Mouse (Mus musculus): ENCODE measurements around the gene Gmnn. TPM values are rescaled to one million over a fixed set of nuclear protein-coding genes. Genes with fewer than 3 reads are reported as not detected.

The Gmnn gene
- polyA plus RNA-seq, 1 experiment from 2014 or later, result 135 TPM

DNA sequence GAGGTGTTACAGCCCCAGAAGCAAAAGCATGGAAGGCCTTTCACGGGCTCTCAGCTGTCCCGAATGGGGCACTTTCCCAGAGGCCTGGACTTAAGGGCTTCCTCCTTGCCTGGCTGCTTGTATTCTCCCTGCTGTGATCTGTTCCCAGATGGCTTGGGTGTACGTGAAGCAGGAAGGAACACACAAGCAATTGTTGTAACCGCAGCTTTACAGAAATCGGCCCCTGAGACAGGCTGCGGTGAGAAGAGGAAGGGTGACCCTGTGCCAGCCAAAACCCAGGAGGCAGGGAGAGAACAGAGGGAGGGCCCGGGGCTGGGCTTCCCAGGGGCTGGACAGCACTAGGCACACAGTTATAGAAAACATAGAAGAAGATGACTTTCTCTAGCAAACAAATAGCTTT lies 50.8 kb downstream of the Gmnn start:
- H3K4me1 ChIP-seq (ENCODE audit: insufficient read depth), result peaks cover 2% of the 10 kb centered on the region; the same call in 1 of the 2 replicates
- H3K9ac ChIP-seq, result no peak overlapping the region
- H3K27me3 ChIP-seq (ENCODE audit: insufficient read depth, low read length), result no peaks in the 10 kb centered on the region
- DNase-seq (no peak), ATAC-seq (ENCODE audit: insufficient read depth) (no peak)
- no peaks in the 10 kb centered on the region for H3K9me3 ChIP-seq (ENCODE audit: low read depth, low read length)
- H3K4me3 ChIP-seq (ENCODE audit: low read depth, low read length), result no peak overlapping the region
- H3K36me3 ChIP-seq (ENCODE audit: insufficient read depth), result no peaks in the 10 kb centered on the region
- 58% methylated on average over 7 of the region's 7 CpGs for WGBS
- H3K27ac ChIP-seq (ENCODE audit: low read depth), result no peak overlapping the region
- TF ChIP-seq CTCF (IDR thresholded peaks at IDR 0.05; ENCODE audit: low read depth), result no peak
- H3K4me2 ChIP-seq, result no peak overlapping the region

GRCm38 (mm10) chr13:24709656-24710396 lies 51.9 kb downstream of the Gmnn start:
- Histone ChIP-seq H3K4me2 (no peak overlapping the region), H3K27ac (ENCODE audit: low read depth) (peak overlapping the region; percentile 26), H3K36me3 (ENCODE audit: insufficient read depth) (no peaks in the 10 kb centered on the region), H3K4me3 (ENCODE audit: low read depth, low read length) (no peak overlapping the region), H3K4me1 (ENCODE audit: insufficient read depth) (0 out of 2 replicates have a peak, but pooled peaks cover 2% of the 10 kb centered on the region), H3K27me3 (ENCODE audit: insufficient read depth, low read length) (no peaks in the 10 kb centered on the region), H3K9me3 (ENCODE audit: low read depth, low read length) (no peaks in the 10 kb centered on the region), H3K9ac (no peak overlapping the region)
- DNase-seq (peak; percentile 25), ATAC-seq (ENCODE audit: insufficient read depth) (no peak)
- TF ChIP-seq CTCF (IDR thresholded peaks at IDR 0.05; ENCODE audit: low read depth), result no peak
- WGBS, result 66% methylated on average over 12 of the region's 12 CpGs

- H3K4me1 ChIP-seq (ENCODE audit: insufficient read depth), result no peaks in the 10 kb centered on the region
- H3K9me3 ChIP-seq (ENCODE audit: low read depth, low read length), result no peaks in the 10 kb centered on the region
- 62% methylated on average over 5 of the region's 5 CpGs for WGBS
- no peak for ATAC-seq (ENCODE audit: insufficient read depth)
- H3K36me3 ChIP-seq (ENCODE audit: insufficient read depth), result no peaks in the 10 kb centered on the region
- DNase-seq, result no peak
- H3K4me3 ChIP-seq (ENCODE audit: low read depth, low read length), result no peak overlapping the region
- H3K9ac ChIP-seq, result no peak overlapping the region
- no peak overlapping the region for H3K4me2 ChIP-seq
- no peak for TF ChIP-seq CTCF (IDR thresholded peaks at IDR 0.05; ENCODE audit: low read depth)
- no peaks in the 10 kb centered on the region for H3K27me3 ChIP-seq (ENCODE audit: insufficient read depth, low read length)
- H3K27ac ChIP-seq (ENCODE audit: low read depth), result no peak overlapping the region
Observed at GRCm38 (mm10) chr13:24702128-24702527, 59.6 kb downstream of the Gmnn start.

Other genes with a start within 250 kb of the Gmnn start
- 5.1 and 5.6 TPM in 2 replicates for gene Ripor2, start 179.7 kb downstream of the Gmnn start, polyA plus RNA-seq (2014; fragmentation: Nextera tagmentation; extraction: Ambion mirVana)
- gene Armh2, start 20.7 kb downstream of the Gmnn start, polyA plus RNA-seq (2014; fragmentation: Nextera tagmentation; extraction: Ambion mirVana), result 0.30 TPM in 1 of 2 replicates, not detected in the other
- gene BC005537, start 39.7 kb upstream of the Gmnn start, polyA plus RNA-seq (2014; fragmentation: Nextera tagmentation; extraction: Ambion mirVana), result 26.9 and 32.5 TPM in 2 replicates
- 61.1 and 62.3 TPM in 2 replicates for gene Acot13, start 69.6 kb upstream of the Gmnn start, polyA plus RNA-seq (2014; fragmentation: Nextera tagmentation; extraction: Ambion mirVana)
- gene Tdp2, start 69.8 kb upstream of the Gmnn start, polyA plus RNA-seq (2014; fragmentation: Nextera tagmentation; extraction: Ambion mirVana), result 61.5 and 66.3 TPM in 2 replicates
- 0.12 and 0.14 TPM in 2 replicates for gene D130043K22Rik, start 83.2 kb upstream of the Gmnn start, polyA plus RNA-seq (2014; fragmentation: Nextera tagmentation; extraction: Ambion mirVana)
- 8.5 and 9.4 TPM in 2 replicates for gene Aldh5a1, start 175.7 kb upstream of the Gmnn start, polyA plus RNA-seq (2014; fragmentation: Nextera tagmentation; extraction: Ambion mirVana)
- 1.4 and 1.6 TPM in 2 replicates for gene Gpld1, start 181.2 kb upstream of the Gmnn start, polyA plus RNA-seq (2014; fragmentation: Nextera tagmentation; extraction: Ambion mirVana)

Measured in lung, embryonic 14.5 days (tissue).